ENCODE assay signal across 8 mouse cellular contexts in the genomic region with DNA sequence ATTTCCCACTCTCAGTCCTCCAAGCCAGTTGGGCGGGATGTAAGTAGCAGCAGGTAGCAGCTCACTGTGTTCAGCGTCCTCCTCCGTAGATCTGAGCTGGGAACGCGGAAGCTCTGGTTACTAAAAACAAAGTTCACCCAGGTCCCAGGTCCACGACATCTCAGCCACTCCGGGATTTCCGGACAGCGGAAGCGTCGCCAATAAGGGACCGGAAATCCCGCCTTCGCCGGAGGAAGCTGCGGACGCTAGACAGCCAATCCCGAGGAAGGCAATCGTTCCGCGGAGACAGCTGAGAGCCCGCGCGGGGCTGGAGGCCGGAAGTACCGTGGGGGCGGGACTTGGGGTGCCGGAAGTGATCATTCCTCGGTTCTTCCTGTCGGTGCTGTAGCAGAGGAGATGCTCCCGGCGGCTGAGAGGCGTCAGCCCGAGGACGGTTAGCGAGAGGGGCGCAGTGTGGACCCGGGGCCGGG. TPM values are rescaled to one million over a fixed set of nuclear protein-coding genes. Genes with fewer than 3 reads are reported as not detected.
DNase-seq lines count a peak whose midpoint lies in the region; ATAC-seq and TF ChIP-seq lines count a peak whose summit lies in the region.

A gene (plus strand): TSS at position 349 of the 470 bp plus-strand sequence.

- 1% methylated on average over 39 of the region's 39 CpGs for WGBS in forebrain, embryonic 13.5 days
- under 1% methylated on average over 39 of the region's 39 CpGs for WGBS in large intestine, adult 2 months
- 1% methylated on average over 38 of the region's 39 CpGs for WGBS in liver, postnatal 0 days (ENCODE audit: insufficient replicate concordance)
- under 1% methylated on average over 32 of the region's 39 CpGs for WGBS in neural tube, embryonic 14.5 days

- peak; percentile 100 for ATAC-seq in cerebellum, adult (ENCODE audit: insufficient number of reproducible peaks, low FRiP score, low TSS enrichment)
- ATAC-seq in forebrain, embryonic 13.5 days, result peak; percentile 99
- peak; percentile 99 for ATAC-seq in liver, postnatal 0 days
- ATAC-seq in neural tube, embryonic 14.5 days (ENCODE audit: low read depth), result peak; percentile 99

- H3K4me3 ChIP-seq in ES-Bruce4 (ENCODE audit: low read depth, low read length), result peak within 1 kb of the TSS; percentile 92
- peak within 1 kb of the TSS; percentile 97 for H3K4me3 ChIP-seq in forebrain, embryonic 13.5 days
- peak within 1 kb of the TSS; percentile 97 for H3K4me3 ChIP-seq in liver, postnatal 0 days (ENCODE audit: low read depth, low read length)
- H3K4me3 ChIP-seq in neural tube, embryonic 14.5 days (ENCODE audit: low read depth, low read length), result peak within 1 kb of the TSS; percentile 95

- peaks cover 14% of the 10 kb centered on the region; the same call in 1 of the 2 replicates for H3K36me3 ChIP-seq in ES-Bruce4 (ENCODE audit: control insufficient read depth, insufficient read depth, low read length, poor library complexity, severe bottlenecking)
- peaks cover 17% of the 10 kb centered on the region for H3K36me3 ChIP-seq in forebrain, embryonic 13.5 days (ENCODE audit: poor library complexity, severe bottlenecking)
- H3K36me3 ChIP-seq in liver, postnatal 0 days (replicated peaks; ENCODE audit: insufficient read depth, low read length), result peaks cover 4% of the 10 kb centered on the region; the same call in 1 of the 2 replicates
- no peaks in the 10 kb centered on the region for H3K36me3 ChIP-seq in neural tube, embryonic 14.5 days (ENCODE audit: control insufficient read depth, insufficient read depth, low read length)

- H3K4me2 ChIP-seq in forebrain, embryonic 13.5 days, result peak within 1 kb of the TSS; percentile 100
- H3K4me2 ChIP-seq in liver, postnatal 0 days (ENCODE audit: low read depth, low read length), result peak within 1 kb of the TSS; percentile 96
- H3K4me2 ChIP-seq in neural tube, embryonic 14.5 days (ENCODE audit: low read depth, low read length), result peak within 1 kb of the TSS; percentile 99

- H3K9ac ChIP-seq in ES-Bruce4 (ENCODE audit: low read depth, poor library complexity, severe bottlenecking), result peak within 1 kb of the TSS; percentile 84
- peak within 1 kb of the TSS; percentile 92 for H3K9ac ChIP-seq in forebrain, embryonic 13.5 days
- peak within 1 kb of the TSS; percentile 85 for H3K9ac ChIP-seq in liver, postnatal 0 days (replicated peaks)
- H3K9ac ChIP-seq in neural tube, embryonic 14.5 days (replicated peaks; ENCODE audit: low read depth, low read length), result peak within 1 kb of the TSS; percentile 78

- peak; percentile 99 for DNase-seq in heart, postnatal 10 days
- DNase-seq in large intestine, adult 2 months (ENCODE audit: low read depth, low spot score), result peak; percentile 95
- DNase-seq in liver, postnatal 0 days, result peak; percentile 99
- DNase-seq in testis, postnatal 10 days (ENCODE audit: low spot score), result peak; percentile 97

- no peaks in the 10 kb centered on the region for H3K9me3 ChIP-seq in ES-Bruce4 (replicated peaks; ENCODE audit: control insufficient read depth, insufficient read depth, low read length, poor library complexity, severe bottlenecking)
- no peaks in the 10 kb centered on the region for H3K9me3 ChIP-seq in forebrain, embryonic 13.5 days (replicated peaks)
- no peaks in the 10 kb centered on the region for H3K9me3 ChIP-seq in liver, postnatal 0 days (ENCODE audit: low read length)
- H3K9me3 ChIP-seq in neural tube, embryonic 14.5 days (ENCODE audit: control insufficient read depth, low read length), result no peaks in the 10 kb centered on the region

- no peak for TF ChIP-seq EP300 in ES-Bruce4 (IDR thresholded peaks at IDR 0.05; ENCODE audit: insufficient read depth, low read depth, low read length)
- no peak for TF ChIP-seq EP300 in liver, postnatal 0 days (IDR thresholded peaks at IDR 0.05; ENCODE audit: low read depth)

- intact Hi-C loops in heart, postnatal 10 days (cut with DNase I), result no loop called here

- H3K27me3 ChIP-seq in ES-Bruce4 (ENCODE audit: control insufficient read depth, insufficient read depth, low read length, poor library complexity, severe bottlenecking), result no peaks in the 10 kb centered on the region
- H3K27me3 ChIP-seq in forebrain, embryonic 13.5 days, result no peaks in the 10 kb centered on the region
- no peaks in the 10 kb centered on the region for H3K27me3 ChIP-seq in liver, postnatal 0 days (ENCODE audit: insufficient read depth, low read length)
- H3K27me3 ChIP-seq in neural tube, embryonic 14.5 days (ENCODE audit: control insufficient read depth, insufficient read depth, low read length), result no peaks in the 10 kb centered on the region

- no peak for TF ChIP-seq POLR2A in ES-Bruce4 (IDR thresholded peaks at IDR 0.05; ENCODE audit: insufficient read depth, low read length)

- no peak for TF ChIP-seq CTCF in ES-Bruce4 (IDR thresholded peaks at IDR 0.05; ENCODE audit: low read depth, low read length)
- TF ChIP-seq CTCF in liver, postnatal 0 days (IDR thresholded peaks at IDR 0.05; ENCODE audit: low read depth), result no peak

- H3K4me1 ChIP-seq in ES-Bruce4 (ENCODE audit: control insufficient read depth, insufficient read depth, low read length), result no peaks in the 10 kb centered on the region
- H3K4me1 ChIP-seq in forebrain, embryonic 13.5 days, result peaks cover 35% of the 10 kb centered on the region
- H3K4me1 ChIP-seq in liver, postnatal 0 days (ENCODE audit: insufficient read depth), result peaks cover 18% of the 10 kb centered on the region; the same call in 1 of the 2 replicates
- H3K4me1 ChIP-seq in neural tube, embryonic 14.5 days (ENCODE audit: control insufficient read depth, insufficient read depth, low read length), result peaks cover 26% of the 10 kb centered on the region

- no peak within 1 kb of the TSS; the same call in 1 of the 2 replicates for H3K27ac ChIP-seq in ES-Bruce4 (ENCODE audit: insufficient read depth, low read length)
- H3K27ac ChIP-seq in forebrain, embryonic 13.5 days, result peak within 1 kb of the TSS; percentile 62
- peak within 1 kb of the TSS; percentile 92 for H3K27ac ChIP-seq in liver, postnatal 0 days (ENCODE audit: low read depth)
- H3K27ac ChIP-seq in neural tube, embryonic 14.5 days (ENCODE audit: low read depth, low read length), result peak within 1 kb of the TSS; percentile 67

RNA-seq across cellular contexts. Expression of the gene that starts here (rescaled TPM):
- polyA plus RNA-seq in ES-Bruce4 (2011; ENCODE audit: insufficient read depth, insufficient read length, low read depth, missing spikeins), result 19.9 and 21.2 TPM in 2 replicates
- 5.6 and 6.2 TPM in 2 replicates for polyA plus RNA-seq in forebrain, embryonic 13.5 days (2015; fragmentation: Nextera tagmentation; extraction: Ambion mirVana)
- 1 to 10 TPM; 9.1 TPM for total RNA-seq in heart, postnatal 10 days (2021)
- 3.4 and 5.4 TPM in 2 replicates for polyA plus RNA-seq in large intestine, adult 2 months (2012; rRNA removed)
- polyA plus RNA-seq in liver, postnatal 0 days (2015; fragmentation: Nextera tagmentation; extraction: Ambion mirVana), result 1.8 TPM in 2 replicates
- polyA plus RNA-seq in neural tube, embryonic 14.5 days (2014; fragmentation: Nextera tagmentation; extraction: Ambion mirVana), result 5.2 and 6.1 TPM in 2 replicates
